Mouse (Mus musculus) embryo, embryonic 11 days (tissue): ENCODE results near the gene Lrrc57.
"Not testable (repeated sequence)": the region's sequence is repeated elsewhere in the genome, so short reads cannot be mapped to it uniquely, and the experiment has no call there.

Experiments
- DNase-seq: peaks from one replicate; pipeline ENCODE4 v3.0.0-alpha.2; 2015

Gene Lrrc57

GRCm38 (mm10) chr2:120597734-120598133 lies 11.6 kb downstream of the Lrrc57 start:
- no peak for DNase-seq

DNA sequence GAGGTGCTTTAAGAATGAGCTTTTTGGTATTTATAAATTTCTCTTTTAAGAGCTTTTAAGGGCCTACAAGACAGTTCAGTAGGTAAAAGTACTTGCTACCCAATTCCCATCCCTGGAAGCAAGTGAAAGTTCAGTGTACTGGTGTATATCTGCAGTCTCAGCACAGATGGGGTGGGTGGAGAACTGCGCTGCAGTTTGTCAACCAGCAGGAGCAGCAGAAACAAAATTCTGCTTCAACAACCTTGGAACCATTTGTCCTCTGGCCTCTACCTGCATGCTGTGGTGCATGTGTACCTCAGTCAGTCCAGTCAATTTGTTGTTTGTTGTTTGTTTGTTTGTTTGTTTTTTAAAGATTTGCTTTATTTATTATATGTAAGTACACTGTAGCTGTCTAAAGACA lies 17.1 kb downstream of the Lrrc57 start:
- no peak for DNase-seq

- DNase-seq: no peak
Observed at GRCm38 (mm10) chr2:120589759-120590158, 19.6 kb downstream of the Lrrc57 start.

DNA sequence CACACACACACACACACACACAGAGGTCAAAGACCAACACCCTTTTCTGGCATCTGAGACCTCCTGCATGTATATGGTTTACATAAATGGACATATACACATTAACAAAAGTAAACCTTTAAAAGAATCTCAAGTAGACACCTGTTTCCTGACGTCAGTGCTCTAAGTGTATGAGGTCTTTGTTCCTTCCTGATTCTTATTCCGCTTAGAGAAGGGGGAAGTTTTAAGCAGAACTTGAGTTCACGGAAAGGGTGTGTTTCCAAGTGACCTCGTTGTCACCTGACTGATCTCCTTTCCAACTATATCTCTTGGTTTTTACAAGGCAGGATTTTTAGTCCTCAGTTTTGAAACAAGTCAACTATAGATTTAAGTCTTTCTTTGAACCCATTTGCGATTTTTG lies 31.0 kb downstream of the Lrrc57 start:
- DNase-seq: no peak

DNA sequence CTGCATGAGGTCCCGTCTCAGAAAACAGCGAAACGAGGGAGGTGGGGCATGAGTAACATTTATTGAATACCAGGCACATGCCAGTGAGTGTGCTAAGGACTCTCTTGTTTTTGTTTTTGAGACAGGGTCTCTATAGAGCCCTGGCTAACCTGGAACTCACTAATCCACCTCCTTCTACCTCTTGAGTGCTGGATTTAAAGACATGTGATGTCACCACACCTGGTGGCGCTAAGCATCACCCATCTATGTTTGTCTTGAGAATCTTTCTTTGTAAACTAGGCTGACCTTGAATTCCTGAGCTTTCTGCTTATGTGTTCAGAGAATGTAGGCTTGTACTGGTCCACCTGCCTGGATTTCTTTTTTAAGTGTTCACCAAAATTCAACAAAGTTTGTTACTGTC lies 31.5 kb downstream of the Lrrc57 start:
- DNase-seq: no peak

DNA sequence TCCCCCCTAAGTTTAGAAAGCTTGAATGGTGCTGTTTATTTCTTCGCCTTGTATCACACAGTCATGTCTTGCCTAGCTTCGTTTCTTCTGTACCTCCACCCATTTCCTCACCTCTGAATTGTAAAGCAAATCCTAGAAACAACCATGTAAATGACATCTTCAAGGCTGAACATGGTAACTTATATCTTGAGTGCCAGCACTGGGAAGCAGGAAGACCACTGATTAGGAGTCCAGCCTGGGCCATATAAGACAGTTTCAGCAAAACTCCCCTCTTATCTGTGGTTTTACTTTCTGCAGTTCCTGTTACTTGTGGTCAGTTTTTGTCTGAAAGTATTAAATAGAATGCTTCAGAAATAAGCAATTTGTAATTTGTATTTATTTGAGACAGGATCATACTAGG lies 33.3 kb downstream of the Lrrc57 start:
- no peak for DNase-seq

GRCm38 (mm10) chr2:120575121-120575520 lies 34.2 kb downstream of the Lrrc57 start:
- DNase-seq: peak; percentile 37

DNA sequence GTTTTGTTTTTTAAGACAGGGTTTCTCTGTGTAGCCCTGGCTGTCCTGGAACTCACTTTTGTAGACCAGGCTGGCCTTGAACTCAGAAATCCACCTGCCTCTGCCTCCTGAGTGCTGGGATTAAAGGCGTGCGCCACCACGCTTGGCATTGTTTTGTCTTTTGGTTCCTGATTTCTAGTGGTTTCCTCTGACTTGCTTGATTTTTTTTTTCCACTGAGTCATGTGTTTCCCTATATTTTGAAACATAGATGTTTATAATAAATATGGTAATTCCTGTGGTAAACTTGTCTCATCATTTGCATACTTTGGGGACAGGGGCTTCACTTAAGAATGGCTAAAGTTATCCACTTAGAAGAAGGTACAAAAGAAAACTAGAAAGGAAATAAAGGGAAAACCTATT lies 37.2 kb downstream of the Lrrc57 start:
- DNase-seq: not testable (repeated sequence)

DNA sequence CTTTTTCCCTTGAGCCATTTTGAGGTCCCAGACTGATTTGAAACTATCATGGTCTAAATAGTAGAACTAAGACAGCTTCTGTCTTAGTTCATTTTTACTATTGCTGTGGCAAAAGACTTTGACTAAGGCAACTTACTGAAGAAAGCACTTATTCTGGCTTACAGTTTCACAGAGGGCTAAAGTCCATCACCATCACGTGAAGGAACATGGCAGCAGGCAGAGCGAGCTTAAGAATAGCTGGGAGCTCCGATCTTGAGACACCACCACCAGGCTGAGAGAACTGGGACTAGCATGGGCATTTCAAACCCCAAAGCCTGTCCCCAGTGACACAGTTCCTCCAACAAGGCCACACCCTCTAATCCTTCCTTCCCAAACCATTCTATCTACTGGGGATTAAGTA lies 38.2 kb downstream of the Lrrc57 start:
- DNase-seq: no peak

DNA sequence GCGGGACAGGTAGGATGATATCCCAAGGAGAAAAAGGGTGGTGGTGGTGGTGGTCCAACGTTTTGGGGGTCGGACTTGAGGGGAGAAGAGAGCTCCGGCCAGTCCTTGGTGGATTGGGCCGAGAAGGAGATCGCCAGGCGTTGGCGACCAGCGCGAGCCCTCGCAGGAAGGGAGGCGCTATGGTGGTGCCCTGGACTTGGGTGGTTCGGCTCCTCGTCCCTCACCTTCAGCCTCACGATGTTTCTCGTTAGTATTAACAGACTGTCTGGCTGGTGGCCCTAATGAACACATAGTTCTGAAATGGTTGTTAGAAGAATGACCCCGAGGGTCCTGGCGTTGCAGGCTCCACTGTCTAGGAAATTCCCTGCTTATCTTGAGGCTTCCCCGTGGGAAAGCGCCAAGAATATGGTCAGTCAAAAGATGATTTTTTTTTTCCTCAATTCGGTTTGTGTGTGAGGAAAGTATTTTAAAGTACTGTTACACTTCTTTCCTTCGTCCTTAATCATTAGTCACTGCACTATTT lies 41.5 kb downstream of the Lrrc57 start:
- DNase-seq: no peak

- peak; percentile 96 for DNase-seq
Observed at GRCm38 (mm10) chr2:120566886-120567797, 42.2 kb downstream of the Lrrc57 start, which contains the start of gene Snap23. Snap23 (plus strand) TSS chr2:120567671.

GRCm38 (mm10) chr2:120565363-120565762 lies 44.0 kb downstream of the Lrrc57 start:
- DNase-seq: no peak

DNA sequence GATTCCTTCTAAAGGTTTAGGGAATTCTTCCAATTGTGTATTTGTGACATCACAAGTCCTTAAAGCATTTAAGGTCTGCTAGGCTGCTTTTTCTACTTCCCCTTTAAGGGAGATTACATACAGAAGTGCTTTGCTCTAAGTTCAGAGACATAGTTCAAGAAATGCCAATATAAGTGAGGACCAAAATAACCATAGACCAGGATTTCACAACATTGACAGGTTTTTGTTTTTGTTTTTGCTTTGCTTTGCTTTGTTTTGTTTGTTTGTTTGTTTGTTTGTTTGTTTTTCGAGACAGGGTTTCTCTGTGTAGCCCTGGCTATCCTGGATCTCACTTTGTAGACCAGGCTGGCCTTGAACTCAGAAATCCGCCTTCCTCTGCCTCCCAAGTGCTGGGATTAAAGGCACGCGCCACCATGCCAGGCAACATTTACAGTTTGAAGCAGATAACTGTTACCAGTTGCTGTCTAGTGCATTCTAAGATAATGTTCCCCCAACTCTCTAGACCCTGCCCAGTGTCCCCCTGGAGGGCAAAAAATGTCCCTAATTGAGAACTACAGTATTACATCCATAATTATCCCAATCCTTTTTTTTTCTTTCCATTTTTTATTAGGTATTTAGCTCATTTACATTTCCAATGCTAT lies 44.7 kb downstream of the Lrrc57 start:
- DNase-seq: not testable (repeated sequence)

- peak; percentile 93 for DNase-seq
Observed at GRCm38 (mm10) chr2:120563235-120563990, 45.9 kb downstream of the Lrrc57 start, which contains the start of gene Zfp106. Zfp106 (minus strand) TSS chr2:120563843.

GRCm38 (mm10) chr2:120562859-120563234 lies 46.5 kb downstream of the Lrrc57 start:
- DNase-seq: no peak

- DNase-seq: no peak
Observed at GRCm38 (mm10) chr2:120561524-120561923, 47.8 kb downstream of the Lrrc57 start.

DNA sequence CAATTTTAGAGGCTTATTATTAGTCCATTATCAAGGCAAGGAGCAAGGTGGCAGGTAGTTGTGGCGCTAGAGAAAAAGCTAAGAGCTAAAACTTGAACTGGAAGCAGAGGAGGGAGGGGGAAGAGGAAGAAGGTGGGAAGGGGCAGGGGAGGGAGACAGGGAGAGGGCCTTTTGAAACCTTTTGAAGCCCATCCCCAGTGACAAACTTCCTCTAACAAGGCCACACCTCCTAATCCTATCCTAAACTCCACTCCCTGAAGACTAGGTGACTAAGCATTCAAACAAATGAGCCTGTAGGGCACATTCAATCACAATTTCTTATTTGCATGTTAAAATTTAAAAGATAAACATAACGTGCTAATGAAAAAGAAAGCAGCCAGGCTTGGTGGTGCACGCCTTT lies 50.5 kb downstream of the Lrrc57 start:
- no peak for DNase-seq

- no peak for DNase-seq
Observed at GRCm38 (mm10) chr2:120556868-120557267, 52.5 kb downstream of the Lrrc57 start.
